Mouse (Mus musculus): Measurements from ENCODE around the gene Tom1l1. TPM values are rescaled to one million over a fixed set of nuclear protein-coding genes. Genes with fewer than 3 reads are reported as not detected.

Tom1l1 gene
- total and polyA plus RNA-seq, 3 experiments = 0.25 to 4.2 TPM; not detected in 1

DNA sequence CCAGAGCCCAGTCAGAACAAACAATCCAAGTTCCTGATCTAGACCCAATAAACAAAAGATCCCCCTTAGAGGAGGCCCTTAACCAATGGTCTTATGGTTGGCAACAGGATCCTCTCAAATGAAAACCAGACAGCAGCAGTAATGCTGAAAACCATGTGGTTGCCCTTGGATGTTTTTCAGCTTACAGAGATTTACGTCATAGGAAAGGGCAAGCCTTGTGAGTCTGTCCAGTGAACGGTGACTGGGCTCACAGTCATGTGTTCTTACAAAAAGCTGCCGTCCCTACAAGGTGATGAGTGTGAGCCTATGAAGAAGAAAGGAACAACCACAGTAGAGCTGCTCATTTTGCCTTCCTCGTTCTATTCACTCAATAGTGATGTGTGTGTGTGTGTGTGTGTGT is 27.5 kb downstream of the Tom1l1 start:
- no peak overlapping the region for H3K27ac ChIP-seq (ENCODE audit: insufficient read depth, low read depth)
- no peak overlapping the region for H3K4me2 ChIP-seq (ENCODE audit: insufficient read depth, low read depth, poor library complexity, severe bottlenecking)
- H3K79me2 ChIP-seq (replicated peaks; ENCODE audit: control insufficient read depth, extremely low read depth, insufficient read depth, poor library complexity, severe bottlenecking) = no peaks in the 10 kb centered on the region
- TF ChIP-seq NELFE (IDR thresholded peaks at IDR 0.05; ENCODE audit: low read depth, low read length) = no peak
- TF ChIP-seq ZNF384 (IDR thresholded peaks at IDR 0.05; ENCODE audit: low read depth, low read length) = no peak
- no peak for TF ChIP-seq TCF12 (IDR thresholded peaks at IDR 0.05; ENCODE audit: low read depth, low read length)
- TF ChIP-seq MYC (IDR thresholded peaks at IDR 0.05; ENCODE audit: low read depth, low read length) = no peak
- no peak for TF ChIP-seq CHD2 (IDR thresholded peaks at IDR 0.05; ENCODE audit: low read length)
- TF ChIP-seq MAFK (IDR thresholded peaks at IDR 0.05; ENCODE audit: insufficient replicate concordance, low read length) = no peak
- TF ChIP-seq MAZ (IDR thresholded peaks at IDR 0.05; ENCODE audit: low read depth, low read length) = no peak
- no peak for TF ChIP-seq PAX5 (IDR thresholded peaks at IDR 0.05; ENCODE audit: low read length)
- TF ChIP-seq GABPA (IDR thresholded peaks at IDR 0.05; ENCODE audit: insufficient replicate concordance, low read depth, low read length) = no peak
- no peak for TF ChIP-seq MEF2A (IDR thresholded peaks at IDR 0.05; ENCODE audit: borderline replicate concordance, low read depth, low read length)
- TF ChIP-seq RAD21 (IDR thresholded peaks at IDR 0.05; ENCODE audit: low read depth, low read length) = no peak
- no peak for TF ChIP-seq NRF1 (IDR thresholded peaks at IDR 0.05; ENCODE audit: low read depth, low read length)
- no peaks in the 10 kb centered on the region for H3K9me3 ChIP-seq (replicated peaks; ENCODE audit: low read length)
- no peaks in the 10 kb centered on the region for H3K4me1 ChIP-seq (ENCODE audit: control insufficient read depth in 1 of 2, insufficient read depth in 2 of 2)
- H3K36me3 ChIP-seq (replicated peaks in 1 of 2; ENCODE audit: control insufficient read depth in 1 of 2, insufficient read depth in 1 of 2, low read length in 1 of 2) = no peaks in the 10 kb centered on the region
- no peak overlapping the region for H3K4me3 ChIP-seq (replicated peaks in 1 of 3; ENCODE audit: low read depth in 2 of 3, low read length in 2 of 3, poor library complexity in 1 of 3)
- no peak for DNase-seq (ENCODE audit: extremely low read depth)
- no peak overlapping the region for H3K9ac ChIP-seq (ENCODE audit: insufficient read depth, low read depth)
- in situ Hi-C loops (cut with MboI; ENCODE audit: low pct_ligation_motif_present, low pct_unique_long_range_greater_than_20kb, low sequenced_read_pairs) (no loop called here), dilution Hi-C loops (cut with MboI; ENCODE audit: extremely low pct_ligation_motif_present, extremely low pct_unique_long_range_greater_than_20kb, low sequenced_read_pairs) (no loop called here)
- no peaks in the 10 kb centered on the region for H3K27me3 ChIP-seq (replicated peaks)

DNA sequence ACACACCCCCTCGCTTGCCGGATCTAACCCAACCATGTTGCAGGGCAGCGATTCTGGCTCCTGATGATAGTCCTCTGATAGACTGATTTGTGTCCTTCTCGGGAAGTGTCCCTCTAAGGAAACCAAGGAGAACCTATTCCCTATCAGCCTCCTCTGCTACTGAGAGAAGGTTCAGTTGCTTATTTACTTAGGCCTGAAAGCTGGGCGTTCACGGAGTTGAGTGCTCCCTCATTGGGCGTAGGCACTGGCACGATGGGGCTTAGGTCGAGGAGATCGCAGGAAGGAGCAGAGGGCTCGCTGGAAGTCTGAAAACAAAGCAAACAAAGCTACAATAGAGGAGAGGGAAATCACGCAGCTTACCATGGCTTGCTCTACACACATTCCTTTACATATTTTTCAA is 30.6 kb downstream of the Tom1l1 start:
- H3K79me2 ChIP-seq (replicated peaks; ENCODE audit: control insufficient read depth, extremely low read depth, insufficient read depth, poor library complexity, severe bottlenecking) = no peaks in the 10 kb centered on the region
- no peaks in the 10 kb centered on the region for H3K9me3 ChIP-seq (replicated peaks; ENCODE audit: low read length)
- DNase-seq (ENCODE audit: extremely low read depth) = no peak
- in situ Hi-C loops (cut with MboI; ENCODE audit: low pct_ligation_motif_present, low pct_unique_long_range_greater_than_20kb, low sequenced_read_pairs) = no loop called here
- no peak overlapping the region for H3K9ac ChIP-seq (ENCODE audit: insufficient read depth, low read depth)
- no peak overlapping the region for H3K4me2 ChIP-seq (ENCODE audit: insufficient read depth, low read depth, poor library complexity, severe bottlenecking)
- H3K4me1 ChIP-seq (ENCODE audit: control insufficient read depth in 1 of 2, insufficient read depth in 2 of 2) = no peaks in the 10 kb centered on the region
- H3K36me3 ChIP-seq (replicated peaks in 1 of 2; ENCODE audit: control insufficient read depth in 1 of 2, insufficient read depth in 1 of 2, low read length in 1 of 2) = peaks cover 0 to 2% of the 10 kb centered on the region in 2 experiments
- no peak overlapping the region for H3K27ac ChIP-seq (ENCODE audit: insufficient read depth, low read depth)
- no peak overlapping the region for H3K4me3 ChIP-seq (replicated peaks in 1 of 3; ENCODE audit: low read depth in 2 of 3, low read length in 2 of 3, poor library complexity in 1 of 3)
- dilution Hi-C loops (cut with MboI; ENCODE audit: extremely low pct_ligation_motif_present, extremely low pct_unique_long_range_greater_than_20kb, low sequenced_read_pairs) = no loop called here
- no peak for TF ChIP-seq IRF4 (IDR thresholded peaks at IDR 0.05; ENCODE audit: low read depth, low read length)
- TF ChIP-seq ZC3H11A (IDR thresholded peaks at IDR 0.05; ENCODE audit: low read depth, low read length) = no peak
- no peak for TF ChIP-seq TCF12 (IDR thresholded peaks at IDR 0.05; ENCODE audit: low read depth, low read length)
- TF ChIP-seq SIN3A (IDR thresholded peaks at IDR 0.05; ENCODE audit: low read length) = no peak
- no peak for TF ChIP-seq RAD21 (IDR thresholded peaks at IDR 0.05; ENCODE audit: low read depth, low read length)
- no peaks in the 10 kb centered on the region for H3K27me3 ChIP-seq (replicated peaks)

All from CH12.LX (cell line).